Mouse (Mus musculus) ES-E14 (cell line): ENCODE results near the gene Nxph3.

Experiments
- MAFK ChIP-seq: IDR thresholded peaks from 2 replicates; pipeline ENCODE4 v1.6.1; 2014; ENCODE audit warnings: mild to moderate bottlenecking, low read depth, low read length, inconsistent platforms; ENCODE audit not compliant: insufficient read depth
- ZNF384 ChIP-seq: IDR thresholded peaks from 2 replicates; pipeline ENCODE4 v1.6.1; 2012; ENCODE audit warnings: low read depth, low read length, inconsistent platforms

- TF ChIP-seq MAFK (no peak), ZNF384 (no peak)
Observed at GRCm38 (mm10) chr11:95462168-95462567, 52.2 kb downstream of the Nxph3 start.
